ENCODE assay signal across 8 mouse cellular contexts in genomic region chr10:86303495-86303876, GRCm38 (mm10). TPM values are rescaled to one million over a fixed set of nuclear protein-coding genes. Genes with fewer than 3 reads are reported as not detected.
DNase-seq lines count a peak whose midpoint lies in the region; ATAC-seq lines count a peak whose summit lies in the region.

No protein-coding gene starts in this region.

- 0 out of 2 replicates have a peak, but pooled peaks cover 2% of the 10 kb centered on the region for H3K36me3 ChIP-seq in heart, embryonic 11.5 days (ENCODE audit: control insufficient read depth, insufficient read depth, low read length)
- no peaks in the 10 kb centered on the region for H3K36me3 ChIP-seq in midbrain, embryonic 14.5 days (ENCODE audit: control insufficient read depth, insufficient read depth, low read length)
- H3K36me3 ChIP-seq in midbrain, embryonic 10.5 days: no peaks in the 10 kb centered on the region
- no peaks in the 10 kb centered on the region for H3K36me3 ChIP-seq in hindbrain, embryonic 15.5 days
- no peaks in the 10 kb centered on the region for H3K36me3 ChIP-seq in neural tube, embryonic 15.5 days

- H3K4me3 ChIP-seq in heart, embryonic 11.5 days (ENCODE audit: low read depth, low read length): no peak overlapping the region; the same call in 1 of the 2 replicates
- no peak overlapping the region for H3K4me3 ChIP-seq in midbrain, embryonic 14.5 days (replicated peaks; ENCODE audit: low read depth, low read length)
- H3K4me3 ChIP-seq in midbrain, embryonic 10.5 days: no peak overlapping the region
- H3K4me3 ChIP-seq in hindbrain, embryonic 15.5 days: peak overlapping the region; percentile 45; the same call in 1 of the 2 replicates
- no peak overlapping the region; the same call in 1 of the 2 replicates for H3K4me3 ChIP-seq in neural tube, embryonic 15.5 days (replicated peaks)

- DNase-seq in heart, postnatal 4 days: no peak
- no peak for DNase-seq in midbrain, embryonic 14.5 days
- DNase-seq in midbrain, embryonic 10.5 days (ENCODE audit: low spot score): no peak
- no peak for DNase-seq in frontal cortex, postnatal 14 days (ENCODE audit: low spot score in 2 of 2)
- DNase-seq in thymus, postnatal 36 days: no peak

- ATAC-seq in heart, embryonic 11.5 days (replicated peaks; ENCODE audit: insufficient number of reproducible peaks, low FRiP score, low TSS enrichment): no peak
- ATAC-seq in midbrain, embryonic 14.5 days (ENCODE audit: low FRiP score, low TSS enrichment): no peak
- ATAC-seq in hindbrain, embryonic 15.5 days (ENCODE audit: low FRiP score, low read depth): no peak
- ATAC-seq in neural tube, embryonic 15.5 days (ENCODE audit: low FRiP score): no peak

- WGBS in heart, embryonic 11.5 days (ENCODE audit: insufficient replicate concordance): 50% methylated on average over 2 of the region's 2 CpGs
- 73% methylated on average over 2 of the region's 2 CpGs for whole genome bisulfite sequencing in midbrain, embryonic 14.5 days
- 63% methylated on average over 2 of the region's 2 CpGs for WGBS in midbrain, embryonic 10.5 days
- 59% methylated on average over 2 of the region's 2 CpGs for WGBS in hindbrain, embryonic 15.5 days
- 70% methylated on average over 2 of the region's 2 CpGs for WGBS in neural tube, embryonic 15.5 days

- no peak overlapping the region for H3K27ac ChIP-seq in heart, embryonic 11.5 days (ENCODE audit: low read depth, low read length)
- H3K27ac ChIP-seq in midbrain, embryonic 14.5 days (replicated peaks; ENCODE audit: low read depth, low read length): no peak overlapping the region
- no peak overlapping the region for H3K27ac ChIP-seq in midbrain, embryonic 10.5 days (replicated peaks)
- H3K27ac ChIP-seq in hindbrain, embryonic 15.5 days (replicated peaks): peak overlapping the region; percentile 54
- no peak overlapping the region for H3K27ac ChIP-seq in neural tube, embryonic 15.5 days (replicated peaks)

- no peaks in the 10 kb centered on the region for H3K9me3 ChIP-seq in heart, embryonic 11.5 days (replicated peaks; ENCODE audit: control insufficient read depth, low read length)
- H3K9me3 ChIP-seq in midbrain, embryonic 14.5 days (ENCODE audit: control insufficient read depth, low read length): no peaks in the 10 kb centered on the region
- no peaks in the 10 kb centered on the region for H3K9me3 ChIP-seq in midbrain, embryonic 10.5 days (replicated peaks)
- no peaks in the 10 kb centered on the region for H3K9me3 ChIP-seq in hindbrain, embryonic 15.5 days
- H3K9me3 ChIP-seq in neural tube, embryonic 15.5 days (replicated peaks): no peaks in the 10 kb centered on the region

- H3K4me2 ChIP-seq in heart, embryonic 11.5 days: peak overlapping the region; percentile 91; the same call in 1 of the 2 replicates
- peak overlapping the region; percentile 28; the same call in 1 of the 2 replicates for H3K4me2 ChIP-seq in midbrain, embryonic 14.5 days (ENCODE audit: low read length)
- H3K4me2 ChIP-seq in hindbrain, embryonic 15.5 days: peak overlapping the region; percentile 79
- H3K4me2 ChIP-seq in neural tube, embryonic 15.5 days: peak overlapping the region; percentile 96

- H3K9ac ChIP-seq in heart, embryonic 11.5 days (ENCODE audit: low read depth, low read length): peak overlapping the region; percentile 30; the same call in 1 of the 2 replicates
- no peak overlapping the region for H3K9ac ChIP-seq in midbrain, embryonic 14.5 days (replicated peaks; ENCODE audit: low read length)
- no peak overlapping the region for H3K9ac ChIP-seq in hindbrain, embryonic 15.5 days
- peak overlapping the region; percentile 32 for H3K9ac ChIP-seq in neural tube, embryonic 15.5 days (replicated peaks)

- H3K4me1 ChIP-seq in heart, embryonic 11.5 days (ENCODE audit: control insufficient read depth, insufficient read depth, low read length): peaks cover 21% of the 10 kb centered on the region; the same call in 1 of the 2 replicates
- H3K4me1 ChIP-seq in midbrain, embryonic 14.5 days (ENCODE audit: control insufficient read depth, insufficient read depth, low read length): peaks cover 13% of the 10 kb centered on the region
- peaks cover 54% of the 10 kb centered on the region for H3K4me1 ChIP-seq in midbrain, embryonic 10.5 days
- H3K4me1 ChIP-seq in hindbrain, embryonic 15.5 days (replicated peaks): peaks cover 45% of the 10 kb centered on the region
- H3K4me1 ChIP-seq in neural tube, embryonic 15.5 days: peaks cover 40% of the 10 kb centered on the region

- no peaks in the 10 kb centered on the region for H3K27me3 ChIP-seq in heart, embryonic 11.5 days (ENCODE audit: control insufficient read depth, insufficient read depth, low read length)
- H3K27me3 ChIP-seq in midbrain, embryonic 14.5 days (ENCODE audit: control insufficient read depth, insufficient read depth, low read length): peaks cover 14% of the 10 kb centered on the region; the same call in 1 of the 2 replicates
- H3K27me3 ChIP-seq in midbrain, embryonic 10.5 days (ENCODE audit: low read depth, poor library complexity, severe bottlenecking): peaks cover 34% of the 10 kb centered on the region
- peaks cover 5% of the 10 kb centered on the region for H3K27me3 ChIP-seq in hindbrain, embryonic 15.5 days
- peaks cover 7% of the 10 kb centered on the region for H3K27me3 ChIP-seq in neural tube, embryonic 15.5 days (replicated peaks)

RNA-seq across cellular contexts. Expression of gene Timp3, which starts 3.3 kb away (rescaled TPM):
- 56.6 and 63.9 TPM in 2 replicates for polyA plus RNA-seq in heart, embryonic 11.5 days (2014; fragmentation: Nextera tagmentation; extraction: Ambion mirVana)
- 100 to 1,000 TPM; 139 to 143 TPM for total RNA-seq in heart, postnatal 4 days (2021)
- polyA plus RNA-seq in midbrain, embryonic 14.5 days (2014; fragmentation: Nextera tagmentation; extraction: Ambion mirVana): 13.2 and 23.5 TPM in 2 replicates
- 21.2 and 25.7 TPM in 2 replicates for polyA plus RNA-seq in midbrain, embryonic 10.5 days (2016; fragmentation: Nextera tagmentation; extraction: Ambion mirVana)
- 42.2 and 47.0 TPM in 2 replicates for polyA plus RNA-seq in hindbrain, embryonic 15.5 days (2015; fragmentation: Nextera tagmentation; extraction: Ambion mirVana)
- polyA plus RNA-seq in neural tube, embryonic 15.5 days (2015; fragmentation: Nextera tagmentation; extraction: Ambion mirVana): 51.6 and 57.1 TPM in 2 replicates

Comparison
In these comparisons a context has a peak if more than half of its experiments do, and no peak if none do; other contexts are left out.
1. H3K4me2 ChIP-seq: peak in every context shown above with its lines; median percentile 96 in neural tube, embryonic 15.5 days; 91 in heart, embryonic 11.5 days; 79 in hindbrain, embryonic 15.5 days; 28 in midbrain, embryonic 14.5 days.
2. H3K9ac ChIP-seq: peak in heart, embryonic 11.5 days (single experiment) and neural tube, embryonic 15.5 days (single experiment); none in midbrain, embryonic 14.5 days (single experiment) and hindbrain, embryonic 15.5 days (single experiment).